Mouse (Mus musculus) spleen, postnatal 14 days (tissue): ENCODE measurements around the gene Samd9l.
"Not testable (repeated sequence)": the region's sequence is repeated elsewhere in the genome, so short reads cannot be mapped to it uniquely, and the experiment has no call there.

Source experiments
- DNase-seq, 2 experiments: peaks; one replicate each; pipeline ENCODE4 v3.0.0; 2021 to 2022; ENCODE audit warnings: low spot score in 2 of 2

Gene Samd9l

DNA sequence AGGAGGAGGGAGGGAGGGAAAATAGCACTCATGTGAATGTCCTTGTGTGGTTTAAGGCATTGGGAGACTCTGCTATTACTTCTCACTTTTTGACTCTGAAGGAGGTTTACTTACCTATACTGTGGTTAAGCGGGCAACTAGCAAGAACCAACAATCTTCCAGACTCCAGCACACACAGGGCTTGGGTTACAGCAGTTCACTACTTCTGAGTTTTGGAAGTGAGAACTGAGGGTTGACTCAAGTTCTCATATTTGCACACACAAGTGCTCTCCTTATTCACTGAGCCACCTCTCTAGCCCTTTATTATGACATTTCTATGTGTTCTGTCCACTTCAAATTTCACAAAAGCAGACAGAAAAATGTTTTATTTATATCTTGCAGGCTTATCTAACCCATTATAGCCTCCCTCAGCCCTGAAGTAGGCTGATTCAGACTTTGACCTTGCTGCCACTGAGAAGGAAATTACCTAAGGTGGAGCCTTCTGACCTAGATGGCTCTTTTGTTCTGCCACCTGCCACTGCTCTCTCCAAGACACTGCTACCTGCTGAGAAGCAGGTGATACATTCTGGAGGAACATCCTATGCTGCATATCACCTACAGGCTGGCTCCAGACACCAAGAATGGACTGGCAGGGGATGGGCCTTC is 55.6 kb downstream of the Samd9l start:
- DNase-seq, result not testable (repeated sequence)

DNA sequence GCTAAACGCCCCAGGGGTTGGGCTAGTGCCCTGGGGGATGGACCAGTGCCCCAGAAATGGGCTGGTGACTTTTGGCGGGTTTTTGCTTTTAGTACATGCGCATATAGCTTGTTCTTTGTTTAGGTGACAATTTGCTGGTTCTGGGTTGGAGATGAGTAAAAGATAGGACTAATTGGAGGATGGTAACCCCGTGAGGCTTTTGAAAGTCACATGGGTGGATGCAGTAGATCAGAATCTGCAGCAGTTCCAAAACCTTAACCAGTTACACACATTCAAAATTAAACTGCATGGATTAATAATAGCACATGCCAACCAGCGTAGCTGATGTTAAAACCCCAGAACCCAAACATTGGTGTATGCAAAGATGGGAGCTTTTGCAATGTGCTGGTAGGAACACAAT is 57.9 kb downstream of the Samd9l start:
- DNase-seq, result no peak

DNA sequence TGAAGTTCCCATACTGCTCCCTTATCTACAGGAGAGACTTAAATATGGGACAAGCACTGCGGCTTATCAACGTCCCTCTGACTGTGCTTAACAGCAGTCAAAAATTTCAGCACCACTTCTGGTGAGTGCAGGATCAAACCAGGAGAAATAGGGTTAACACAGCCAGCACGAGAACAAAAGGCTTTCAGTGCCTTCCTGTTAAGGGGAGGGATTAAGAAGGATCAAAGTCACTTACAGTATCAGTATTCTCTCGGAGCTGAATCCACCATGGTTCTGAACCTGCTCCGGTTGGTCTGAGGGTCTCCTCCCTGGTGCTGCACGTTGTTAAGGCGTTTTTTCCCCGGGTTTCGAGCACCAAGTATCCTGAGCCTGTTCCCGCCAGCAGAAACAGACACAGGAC is 58.4 kb downstream of the Samd9l start:
- DNase-seq, result not testable (repeated sequence)

DNA sequence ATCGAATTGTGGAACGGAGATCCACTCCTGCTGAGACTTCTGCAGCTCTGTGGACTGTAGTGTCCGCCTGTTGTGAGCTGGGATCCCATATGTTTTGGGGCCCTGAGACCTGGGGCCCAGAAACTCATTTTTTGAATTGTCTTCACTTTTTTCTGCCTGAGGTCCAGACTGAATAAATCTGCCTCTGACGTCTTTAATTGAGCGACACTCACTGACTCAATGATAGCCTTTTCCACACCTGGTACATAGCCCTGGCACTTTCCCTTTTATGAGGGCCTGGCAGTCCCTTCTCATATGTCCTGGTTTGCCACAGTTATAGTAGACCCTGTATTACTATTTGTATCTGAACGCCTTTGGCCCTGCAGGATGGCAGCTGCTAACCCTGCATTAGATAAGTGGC is 60.2 kb downstream of the Samd9l start:
- not testable (repeated sequence) for DNase-seq
